Mouse (Mus musculus) stomach, embryonic 16.5 days (tissue): Measurements from ENCODE around the gene Slc38a2. TPM values are rescaled to one million over a fixed set of nuclear protein-coding genes. Genes with fewer than 3 reads are reported as not detected.

Experiments used
- ATAC-seq: fragments of 200-750 bp; cut with Nextera tagmentation; 2 replicates; pipeline ENCODE4 v1.8.0; 2017; ENCODE audit warnings: moderate number of reproducible peaks, moderate TSS enrichment; ENCODE audit not compliant: insufficient read depth, low FRiP score
- H3K27ac ChIP-seq: fragments of 300-500 bp; sonication (generic); 2 replicates; pipeline ENCODE4 v1.5.1; 2014; ENCODE audit warnings: low read length
- H3K27me3 ChIP-seq: fragments of 300-500 bp; sonication (generic); 2 replicates; pipeline ENCODE4 v1.6.1; 2014; ENCODE audit warnings: low read length, control low read depth, mixed read lengths; ENCODE audit not compliant: control insufficient read depth, insufficient read depth
- H3K36me3 ChIP-seq: fragments of 300-500 bp; sonication (generic); 2 replicates; pipeline ENCODE4 v1.6.1; 2014; ENCODE audit warnings: low read length; ENCODE audit not compliant: control insufficient read depth, insufficient read depth
- H3K4me1 ChIP-seq: fragments of 300-500 bp; sonication (generic); 2 replicates; pipeline ENCODE4 v1.6.1; 2014; ENCODE audit warnings: low read length, control low read depth, mixed read lengths; ENCODE audit not compliant: control insufficient read depth, insufficient read depth
- H3K4me2 ChIP-seq: fragments of 300-500 bp; sonication (generic); 2 replicates; pipeline ENCODE4 v1.6.1; 2014; ENCODE audit warnings: low read depth, low read length, mixed read lengths
- H3K4me3 ChIP-seq: fragments of 300-500 bp; sonication (generic); replicated peaks from 2 replicates; pipeline ENCODE4 v1.5.1; 2014; ENCODE audit warnings: mild to moderate bottlenecking, low read length
- H3K9ac ChIP-seq: fragments of 300-500 bp; sonication (generic); 2 replicates; pipeline ENCODE4 v1.6.1; 2014; ENCODE audit warnings: low read length
- H3K9me3 ChIP-seq: fragments of 300-500 bp; sonication (generic); replicated peaks from 2 replicates; pipeline ENCODE4 v1.6.1; 2016; ENCODE audit warnings: low read length, control low read depth; ENCODE audit not compliant: control insufficient read depth
- WGBS: fragments of 180-500 bp; shearing (Covaris S2); extraction: QIAGEN DNeasy Blood & Tissue Kit; methylation state at CpG from one replicate; pipeline ENCODE4 v1.1.7; 2014; 5-methylcytosine and 5-hydroxymethylcytosine counted together
- polyA plus RNA-seq: library from polyadenylated mRNA; unstranded; fragments of >200 nt; fragmentation: Nextera tagmentation; extraction: Ambion mirVana; gene quantifications from 2 replicates; pipeline ENCODE4 v1.2.1, GENCODE M21; 2015

Slc38a2 gene
- polyA plus RNA-seq, 1 experiment from 2014 or later = 133 TPM

DNA sequence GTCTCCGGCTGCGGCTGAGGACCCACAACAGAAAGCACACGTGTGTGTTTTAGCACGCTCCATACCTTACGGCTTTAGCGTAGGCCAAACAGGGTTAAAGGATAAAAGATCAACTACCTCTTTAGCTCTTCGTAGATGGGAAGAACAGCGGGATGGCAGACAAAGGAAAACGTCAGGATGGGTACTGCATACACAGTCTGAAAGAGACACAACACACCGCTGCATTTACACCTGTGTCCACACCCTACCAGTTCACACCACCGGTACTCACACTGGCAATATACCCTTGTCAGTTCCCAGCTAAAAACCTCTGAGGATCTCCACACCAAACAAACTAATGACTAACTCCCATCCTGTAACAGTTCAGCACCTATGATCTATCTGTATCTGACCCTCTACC lies 7.1 kb downstream of the Slc38a2 start:
- 88% methylated on average over 11 of the region's 11 CpGs for WGBS
- Histone ChIP-seq H3K9me3 (no peaks in the 10 kb centered on the region), H3K27ac (no peak overlapping the region), H3K4me2 (no peak overlapping the region), H3K4me1 (peaks cover 17% of the 10 kb centered on the region), H3K27me3 (no peaks in the 10 kb centered on the region), H3K9ac (no peak overlapping the region), H3K36me3 (peaks cover 65% of the 10 kb centered on the region), H3K4me3 (no peak overlapping the region)
- ATAC-seq = no peak

DNA sequence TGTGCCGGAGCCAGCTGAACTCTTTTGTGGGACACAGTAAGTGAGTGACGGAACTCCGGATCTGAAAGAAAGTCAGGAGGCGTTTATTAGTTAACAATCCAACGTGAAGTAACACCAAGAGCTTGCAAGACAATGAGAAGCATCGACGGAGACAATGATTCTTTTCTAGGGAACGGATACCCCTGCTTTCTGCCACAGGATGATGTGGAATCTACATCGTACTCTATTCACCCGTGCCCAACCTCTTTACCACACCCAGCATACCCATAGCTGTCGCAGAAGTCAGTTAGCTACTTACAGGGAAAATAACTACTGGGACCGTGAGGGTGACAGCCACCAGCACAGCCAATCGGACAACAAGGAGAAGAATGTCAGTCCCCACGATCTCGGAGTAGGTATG lies 8.1 kb downstream of the Slc38a2 start:
- ATAC-seq = no peak
- WGBS = 92% methylated on average over 15 of the region's 15 CpGs
- Histone ChIP-seq H3K27me3 (no peaks in the 10 kb centered on the region), H3K9ac (no peak overlapping the region), H3K4me2 (no peak overlapping the region), H3K9me3 (no peaks in the 10 kb centered on the region), H3K4me1 (peaks cover 13% of the 10 kb centered on the region), H3K4me3 (no peak overlapping the region), H3K27ac (no peak overlapping the region), H3K36me3 (peaks cover 65% of the 10 kb centered on the region)

- H3K36me3 ChIP-seq = peaks cover 64% of the 10 kb centered on the region
- 90% methylated on average over 13 of the region's 13 CpGs for WGBS
- H3K4me3 ChIP-seq = no peak overlapping the region
- H3K9me3 ChIP-seq = no peaks in the 10 kb centered on the region
- ATAC-seq = no peak
- H3K27me3 ChIP-seq = no peaks in the 10 kb centered on the region
- H3K27ac ChIP-seq = no peak overlapping the region
- H3K9ac ChIP-seq = no peak overlapping the region
- no peak overlapping the region for H3K4me2 ChIP-seq
- peaks cover 8% of the 10 kb centered on the region for H3K4me1 ChIP-seq
Observed at GRCm38 (mm10) chr15:96690829-96691228, 8.7 kb downstream of the Slc38a2 start.

GRCm38 (mm10) chr15:96689919-96690318 lies 9.6 kb downstream of the Slc38a2 start:
- Histone ChIP-seq H3K27me3 (no peaks in the 10 kb centered on the region), H3K27ac (no peak overlapping the region), H3K4me1 (no peaks in the 10 kb centered on the region; the same call in 1 of the 2 replicates), H3K36me3 (peaks cover 57% of the 10 kb centered on the region), H3K4me3 (no peak overlapping the region), H3K9me3 (no peaks in the 10 kb centered on the region), H3K9ac (no peak overlapping the region), H3K4me2 (no peak overlapping the region)
- ATAC-seq = no peak
- 87% methylated on average over 9 of the region's 9 CpGs for WGBS

DNA sequence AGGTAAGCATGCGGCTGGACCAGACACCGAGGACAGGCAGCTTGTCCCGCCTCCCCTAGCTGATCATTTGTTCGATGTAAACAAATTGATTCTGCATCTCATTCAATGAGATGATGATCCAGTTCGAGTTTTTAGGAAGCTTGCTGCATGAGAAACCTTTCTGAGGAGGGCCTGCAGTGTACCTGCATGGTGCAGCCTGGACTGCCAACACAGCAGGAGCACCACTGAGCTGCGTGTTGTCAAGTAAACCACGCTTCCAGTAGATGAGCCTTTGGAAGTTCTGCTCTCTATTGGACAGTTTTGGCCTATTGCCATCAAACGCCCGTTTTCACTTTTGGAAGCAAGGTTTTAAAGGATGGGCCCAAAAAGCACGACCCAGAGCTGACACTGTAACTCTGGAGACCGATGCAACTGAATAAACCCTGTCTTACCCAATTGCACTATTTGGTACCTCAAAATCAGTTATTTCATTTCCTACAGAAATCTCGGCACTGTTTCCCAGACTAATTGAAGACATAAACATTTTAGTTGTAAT lies 10.7 kb downstream of the Slc38a2 start:
- H3K4me3 ChIP-seq = no peak overlapping the region
- no peak overlapping the region for H3K27ac ChIP-seq
- peaks cover 49% of the 10 kb centered on the region for H3K36me3 ChIP-seq
- WGBS = 88% methylated on average over 12 of the region's 12 CpGs
- no peak for ATAC-seq
- H3K9me3 ChIP-seq = no peaks in the 10 kb centered on the region
- H3K27me3 ChIP-seq = no peaks in the 10 kb centered on the region
- no peak overlapping the region for H3K9ac ChIP-seq
- no peak overlapping the region for H3K4me2 ChIP-seq
- no peaks in the 10 kb centered on the region; the same call in 1 of the 2 replicates for H3K4me1 ChIP-seq

DNA sequence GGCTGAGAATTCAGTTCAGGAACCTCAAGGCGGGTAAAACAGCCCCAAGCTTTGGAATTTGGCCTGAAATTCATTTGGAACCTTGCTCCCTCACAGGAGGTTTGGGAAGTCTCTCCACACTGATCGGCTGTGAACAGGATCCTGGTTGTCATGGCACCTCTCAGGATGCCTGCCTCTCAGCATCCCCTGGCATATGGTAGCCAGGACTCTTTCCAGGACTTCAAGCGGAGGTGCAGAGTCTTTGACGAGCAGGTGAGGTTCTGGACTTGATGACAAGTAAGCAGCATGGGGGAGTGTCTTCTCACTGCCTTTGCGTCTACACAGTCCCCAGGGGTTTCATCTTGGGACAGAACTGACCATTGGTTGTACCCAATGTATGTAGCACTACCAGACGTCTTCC lies 11.5 kb downstream of the Slc38a2 start:
- no peaks in the 10 kb centered on the region for H3K9me3 ChIP-seq
- H3K36me3 ChIP-seq = peaks cover 42% of the 10 kb centered on the region
- H3K27ac ChIP-seq = no peak overlapping the region
- no peak overlapping the region for H3K4me2 ChIP-seq
- WGBS = 81% methylated on average over 6 of the region's 6 CpGs
- no peak overlapping the region for H3K9ac ChIP-seq
- no peaks in the 10 kb centered on the region; the same call in 1 of the 2 replicates for H3K4me1 ChIP-seq
- ATAC-seq = no peak
- H3K27me3 ChIP-seq = no peaks in the 10 kb centered on the region
- no peak overlapping the region for H3K4me3 ChIP-seq

DNA sequence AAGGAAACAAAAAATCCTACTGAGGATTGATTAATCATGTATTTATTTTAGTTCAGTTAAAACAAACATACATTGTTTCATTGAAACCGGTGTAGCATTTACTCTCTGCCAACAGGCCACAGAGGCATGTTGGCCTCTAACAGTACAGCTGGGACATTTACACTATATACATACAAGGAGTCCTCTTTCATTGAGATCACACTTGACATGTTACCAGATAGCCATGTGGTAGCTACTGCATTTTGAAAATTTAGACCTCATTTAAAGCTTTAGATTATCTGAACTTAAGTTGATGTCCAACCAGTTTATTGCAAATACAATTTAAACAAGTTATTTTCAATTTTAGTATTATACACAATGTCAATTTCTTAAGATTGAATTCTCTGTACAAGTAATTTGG lies 12.2 kb downstream of the Slc38a2 start:
- no peaks in the 10 kb centered on the region; the same call in 1 of the 2 replicates for H3K4me1 ChIP-seq
- ATAC-seq = no peak
- H3K4me2 ChIP-seq = no peak overlapping the region
- H3K27me3 ChIP-seq = no peaks in the 10 kb centered on the region
- no peak overlapping the region for H3K9ac ChIP-seq
- H3K27ac ChIP-seq = no peak overlapping the region
- H3K36me3 ChIP-seq = peaks cover 37% of the 10 kb centered on the region
- H3K4me3 ChIP-seq = no peak overlapping the region
- 30% methylated on average over 1 of the region's 1 CpGs for WGBS
- H3K9me3 ChIP-seq = no peaks in the 10 kb centered on the region

- ATAC-seq = 0 out of 2 replicates have a peak, but pooled peaks have one; percentile 6
- Histone ChIP-seq H3K4me2 (no peak overlapping the region), H3K9me3 (no peaks in the 10 kb centered on the region), H3K9ac (no peak overlapping the region), H3K27me3 (no peaks in the 10 kb centered on the region), H3K4me3 (no peak overlapping the region), H3K4me1 (no peaks in the 10 kb centered on the region; the same call in 1 of the 2 replicates), H3K36me3 (peaks cover 32% of the 10 kb centered on the region), H3K27ac (no peak overlapping the region; the same call in 1 of the 2 replicates)
- WGBS = 77% methylated on average over 9 of the region's 9 CpGs
Observed at GRCm38 (mm10) chr15:96686201-96687159, 13.1 kb downstream of the Slc38a2 start.

GRCm38 (mm10) chr15:96685273-96685672 lies 14.3 kb downstream of the Slc38a2 start:
- H3K4me1 ChIP-seq = no peaks in the 10 kb centered on the region
- WGBS = 57% methylated on average over 6 of the region's 6 CpGs

More at GRCm38 (mm10) chr15:96685273-96685672, 14.3 kb downstream of the Slc38a2 start:
- H3K27me3 ChIP-seq = no peaks in the 10 kb centered on the region
- ATAC-seq = no peak
- H3K27ac ChIP-seq = no peak overlapping the region
- H3K4me3 ChIP-seq = no peak overlapping the region
- no peak overlapping the region for H3K4me2 ChIP-seq
- peaks cover 19% of the 10 kb centered on the region for H3K36me3 ChIP-seq
- H3K9me3 ChIP-seq = no peaks in the 10 kb centered on the region
- no peak overlapping the region for H3K9ac ChIP-seq
